Mouse (Mus musculus): ENCODE measurements around the gene Cxcl3. TPM values are rescaled to one million over a fixed set of nuclear protein-coding genes. Genes with fewer than 3 reads are reported as not detected.

The Cxcl3 gene
- 0.24 TPM in 1 of 2 replicates, not detected in the other for polyA plus RNA-seq (2012; ENCODE audit: low replicate concordance)

DNA sequence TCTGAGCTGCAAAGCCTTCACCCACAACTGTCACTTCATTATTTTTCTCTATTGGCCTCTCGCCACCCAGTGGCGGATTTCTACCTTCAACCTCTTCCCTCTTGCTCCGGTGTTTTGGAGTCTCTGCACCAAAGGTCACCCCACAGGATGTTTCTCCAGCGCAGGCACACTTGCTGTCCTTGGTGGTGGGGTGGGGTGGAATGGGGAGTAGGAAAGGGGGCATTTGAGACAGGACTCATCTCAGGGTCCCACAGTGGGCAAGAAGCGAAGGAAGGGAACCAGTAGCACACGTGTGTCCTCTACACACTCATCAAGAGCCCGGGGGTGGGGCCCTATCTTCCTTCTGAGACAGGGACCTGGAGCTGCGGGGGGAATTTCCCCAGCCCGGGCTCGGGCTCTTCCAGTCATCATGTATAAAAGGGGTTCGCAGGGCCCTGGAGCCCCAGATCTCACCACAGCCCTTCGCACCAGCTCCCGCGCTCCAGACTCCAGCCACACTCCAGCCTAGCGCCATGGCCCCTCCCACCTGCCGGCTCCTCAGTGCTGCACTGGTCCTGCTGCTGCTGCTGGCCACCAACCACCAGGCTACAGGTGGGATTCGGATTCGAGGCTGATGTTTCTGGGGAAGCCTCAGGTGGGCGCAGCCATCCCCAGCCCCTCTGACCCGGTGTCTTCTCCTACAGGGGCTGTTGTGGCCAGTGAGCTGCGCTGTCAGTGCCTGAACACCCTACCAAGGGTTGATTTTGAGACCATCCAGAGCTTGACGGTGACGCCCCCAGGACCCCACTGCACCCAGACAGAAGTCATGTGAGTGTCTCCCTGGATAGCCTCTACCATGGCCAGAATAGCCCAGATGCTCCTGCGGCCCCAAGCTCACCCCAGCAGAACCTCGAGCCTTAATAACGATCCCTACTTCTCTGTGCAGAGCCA is at the start of gene Cxcl3:
TSS of gene Cxcl3 (plus strand) at position 445 of the 930 bp plus-strand sequence.

DNA sequence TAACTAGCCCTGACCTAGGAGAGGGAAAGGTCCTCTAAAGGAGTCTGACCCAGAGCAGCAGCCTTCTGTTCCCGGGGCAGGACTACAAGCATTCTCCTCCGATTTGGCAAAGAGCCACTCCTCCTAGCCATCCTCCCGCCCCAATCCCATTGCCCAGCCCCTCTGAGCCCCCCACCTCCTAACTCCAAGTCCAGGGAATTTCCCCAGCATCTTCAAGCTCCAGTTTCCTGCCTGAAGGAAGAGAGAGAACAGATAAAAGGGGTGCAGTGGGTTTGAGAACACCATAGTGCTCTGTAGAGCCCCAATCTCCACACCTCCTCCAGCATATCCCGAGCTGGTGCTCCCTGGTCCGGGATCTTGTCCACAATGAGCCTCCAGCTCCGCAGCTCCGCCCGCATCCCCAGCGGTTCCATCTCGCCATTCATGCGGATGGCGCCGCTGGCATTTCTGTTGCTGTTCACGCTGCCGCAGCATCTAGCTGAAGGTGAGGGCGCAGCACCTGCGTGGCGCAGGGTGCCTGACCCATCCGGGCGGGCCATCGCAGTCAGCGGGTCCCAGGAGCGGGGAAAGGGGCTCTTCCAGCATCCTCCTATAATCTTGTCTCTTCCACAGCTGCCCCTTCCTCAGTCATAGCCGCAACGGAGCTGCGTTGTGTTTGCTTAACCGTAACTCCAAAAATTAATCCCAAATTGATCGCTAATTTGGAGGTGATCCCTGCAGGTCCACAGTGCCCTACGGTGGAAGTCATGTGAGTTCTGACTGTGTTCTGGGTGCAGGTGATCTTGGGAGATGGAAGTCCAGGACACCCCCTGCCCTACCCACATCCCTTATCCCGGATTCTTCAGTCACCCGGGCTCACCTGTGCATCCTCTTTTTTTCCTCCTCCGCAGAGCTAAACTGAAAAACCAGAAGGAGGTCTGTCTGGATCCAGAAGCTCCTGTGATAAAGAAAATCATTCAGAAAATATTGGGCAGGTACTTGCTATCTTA is 26.5 kb upstream of the Cxcl3 start, which contains the start of gene Cxcl5:
TSS of gene Cxcl5 (plus strand) at position 284 of the 989 bp plus-strand sequence.

DNA sequence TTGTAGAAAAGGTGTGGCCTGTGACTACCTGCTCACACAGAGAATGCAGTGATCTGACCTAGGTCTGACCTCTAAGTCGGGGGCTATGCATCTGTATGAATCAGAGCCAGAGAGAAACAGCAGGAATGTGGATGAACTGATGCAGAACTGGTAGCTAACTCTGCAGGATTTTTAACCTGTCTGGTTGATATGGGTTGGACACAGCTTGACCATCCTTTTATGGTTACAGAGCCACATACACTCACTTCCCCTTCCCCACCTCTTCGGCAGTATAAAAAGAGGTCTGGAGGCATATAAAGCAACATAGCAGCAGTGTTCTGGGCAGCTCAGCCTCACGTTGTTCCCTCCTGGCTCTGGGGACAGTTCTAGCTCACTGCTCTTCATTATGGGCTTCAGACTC is 17.7 kb upstream of the Cxcl3 start, which contains the start of gene Ppbp:
TSS of gene Ppbp (plus strand) at position 301 of the 400 bp plus-strand sequence.

DNA sequence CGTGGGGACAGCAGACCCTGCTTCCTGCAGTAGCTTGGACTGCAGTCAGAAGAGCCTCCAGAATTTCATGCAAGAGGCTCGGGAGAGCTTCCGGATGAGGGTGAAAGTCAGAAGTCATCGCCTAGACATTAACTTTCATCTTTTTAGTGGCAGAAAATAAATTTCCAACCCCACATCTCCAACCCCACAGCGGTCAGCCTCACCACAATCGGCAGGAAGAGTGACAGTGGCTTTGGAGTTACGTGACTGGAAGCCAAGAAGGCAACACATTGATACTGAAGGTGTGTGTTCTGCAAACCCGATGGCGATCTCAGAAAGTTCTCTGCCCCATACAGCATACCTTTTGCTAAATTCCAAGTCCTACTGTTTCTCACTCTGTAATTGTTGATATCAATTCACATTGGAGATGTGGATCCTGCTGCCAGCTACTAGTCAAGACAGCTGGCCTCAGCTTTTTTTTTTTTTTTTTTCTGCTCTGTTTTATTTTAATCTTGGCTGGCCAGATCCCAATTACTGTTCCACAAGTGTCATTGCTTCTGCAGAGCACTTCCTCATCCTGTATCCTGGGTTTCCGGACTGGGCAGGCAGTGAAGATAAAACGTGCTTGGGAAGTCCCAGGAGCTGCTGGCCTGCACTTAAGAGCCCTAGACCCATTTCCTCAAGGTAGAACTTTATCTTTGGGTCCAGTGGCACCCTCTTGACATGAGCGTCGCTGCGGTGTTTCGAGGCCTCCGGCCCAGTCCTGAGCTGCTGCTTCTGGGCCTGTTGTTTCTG is 13.8 kb upstream of the Cxcl3 start, which contains the start of gene Pf4:
TSS of gene Pf4 (plus strand) at position 556 of the 774 bp plus-strand sequence.

DNA sequence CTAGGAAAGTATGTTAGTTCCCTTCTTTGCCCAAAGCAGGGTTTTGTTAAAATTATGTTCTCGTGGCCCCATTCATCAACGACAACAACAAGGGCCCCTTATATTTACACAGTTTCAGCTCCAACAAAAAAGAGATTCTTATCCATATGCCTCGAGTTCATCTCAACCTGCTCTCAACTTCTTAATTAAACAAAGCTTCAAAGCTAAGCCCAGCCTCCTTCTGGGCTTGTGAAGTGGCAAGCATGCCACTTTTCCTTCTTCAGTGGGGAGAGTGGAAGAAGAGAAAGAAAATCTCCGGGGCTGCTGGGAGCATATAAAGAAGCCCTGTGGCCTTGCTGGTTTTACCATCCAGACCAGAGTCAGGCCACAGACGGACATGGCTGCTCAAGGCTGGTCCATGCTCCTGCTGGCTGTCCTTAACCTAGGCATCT is 8.3 kb downstream of the Cxcl3 start, which contains the start of gene Cxcl15:
TSS of gene Cxcl15 (plus strand) at position 340 of the 431 bp plus-strand sequence.

Other genes with a start within 250 kb of the Cxcl3 start
- gene 5830473C10Rik, start 225.0 kb upstream of the Cxcl3 start, polyA plus RNA-seq (2012; ENCODE audit: low replicate concordance) = not detected in 2 replicates
- 0.33 and 0.45 TPM in 2 replicates for gene Rassf6, start 145.4 kb upstream of the Cxcl3 start, polyA plus RNA-seq (2012; ENCODE audit: low replicate concordance)
- gene Cxcl5, start 26.7 kb upstream of the Cxcl3 start, polyA plus RNA-seq (2012; ENCODE audit: low replicate concordance) = not detected in 2 replicates
- 0.34 and 0.65 TPM in 2 replicates for gene Ppbp, start 17.6 kb upstream of the Cxcl3 start, polyA plus RNA-seq (2012; ENCODE audit: low replicate concordance)
- 2.0 and 2.3 TPM in 2 replicates for gene Pf4, start 13.7 kb upstream of the Cxcl3 start, polyA plus RNA-seq (2012; ENCODE audit: low replicate concordance)
- gene Cxcl15, start 8.4 kb downstream of the Cxcl3 start, polyA plus RNA-seq (2012; ENCODE audit: low replicate concordance) = not detected in 2 replicates
- gene Cxcl1, start 105.1 kb downstream of the Cxcl3 start, polyA plus RNA-seq (2012; ENCODE audit: low replicate concordance) = not detected in 2 replicates
- 0.55 and 1.3 TPM in 2 replicates for gene Cxcl2, start 117.8 kb downstream of the Cxcl3 start, polyA plus RNA-seq (2012; ENCODE audit: low replicate concordance)
- 5.9 and 7.0 TPM in 2 replicates for gene Mthfd2l, start 145.0 kb downstream of the Cxcl3 start, polyA plus RNA-seq (2012; ENCODE audit: low replicate concordance)
- gene Epgn, start 241.4 kb downstream of the Cxcl3 start, polyA plus RNA-seq (2012; ENCODE audit: low replicate concordance) = not detected in 2 replicates

Data from hematopoietic multipotent progenitor cell, adult 10-12 weeks (in vitro differentiated cells).